Mouse (Mus musculus) A20 (cell line): ENCODE results near the gene Stat5a.

ENCODE experiments used
- DNase-seq: peaks from one replicate; pipeline ENCODE4 v3.0.0-alpha.2; 2011; ENCODE audit warnings: low read depth, low spot score

The Stat5a gene

DNA sequence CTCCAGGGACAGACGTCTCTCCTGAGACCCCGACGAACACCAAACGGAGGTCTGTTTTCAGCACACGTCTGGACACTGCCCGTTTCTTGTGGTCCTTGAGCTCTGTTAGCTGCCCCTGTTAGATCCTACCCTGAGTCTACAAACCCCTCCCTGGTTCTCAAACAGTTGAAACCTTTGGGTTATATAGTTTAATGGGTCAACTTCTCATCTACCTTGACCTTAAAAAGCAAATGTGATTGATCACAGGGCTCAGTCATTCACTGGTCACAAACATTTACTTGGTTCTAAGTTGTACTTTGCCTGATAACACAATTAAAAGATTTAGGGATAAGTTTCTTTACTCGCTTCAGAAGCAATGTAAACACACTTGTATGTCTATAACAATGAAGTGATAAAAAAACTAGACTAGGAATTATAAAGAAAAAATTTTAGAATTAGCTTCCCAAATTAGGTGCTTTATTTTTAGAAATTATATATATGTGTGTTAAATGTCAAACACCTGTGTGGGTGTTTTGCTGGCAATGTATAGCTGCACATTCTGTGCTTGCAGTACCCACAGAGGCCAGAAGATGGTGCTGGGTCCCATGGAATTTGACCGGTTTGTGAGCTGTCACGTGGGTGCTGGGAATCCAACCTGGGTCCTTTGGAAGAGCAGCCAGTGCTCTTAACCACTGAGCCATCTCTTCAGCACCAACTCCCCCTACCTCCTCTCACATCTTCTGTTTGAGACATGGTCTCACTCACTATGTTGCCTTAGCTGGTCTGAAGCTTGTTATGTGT is 22.0 kb upstream of the Stat5a start:
- DNase-seq: peak; percentile 41

- no peak for DNase-seq
Observed at GRCm38 (mm10) chr11:100838894-100839293, 20.3 kb upstream of the Stat5a start.

DNA sequence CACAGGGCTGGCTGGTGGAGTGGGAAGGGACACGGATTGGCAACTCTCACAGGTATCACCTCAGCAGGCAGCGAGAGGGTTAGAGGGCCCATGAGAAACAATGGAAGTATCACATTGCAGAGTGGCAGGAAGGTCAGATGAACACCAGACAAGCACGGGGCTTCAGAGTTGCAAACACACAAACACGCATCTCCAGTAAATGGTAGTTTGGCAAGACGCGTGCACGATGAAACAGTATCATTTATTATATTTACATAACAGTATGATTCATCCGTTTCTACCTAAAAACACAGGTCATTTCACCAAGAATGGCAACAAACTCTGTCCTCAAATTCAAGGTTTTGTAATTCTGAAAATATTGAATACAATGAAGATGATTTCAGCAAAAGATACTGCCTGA is 19.6 kb upstream of the Stat5a start:
- DNase-seq: peak; percentile 62

GRCm38 (mm10) chr11:100840866-100841265 is 18.3 kb upstream of the Stat5a start:
- peak; percentile 87 for DNase-seq

DNA sequence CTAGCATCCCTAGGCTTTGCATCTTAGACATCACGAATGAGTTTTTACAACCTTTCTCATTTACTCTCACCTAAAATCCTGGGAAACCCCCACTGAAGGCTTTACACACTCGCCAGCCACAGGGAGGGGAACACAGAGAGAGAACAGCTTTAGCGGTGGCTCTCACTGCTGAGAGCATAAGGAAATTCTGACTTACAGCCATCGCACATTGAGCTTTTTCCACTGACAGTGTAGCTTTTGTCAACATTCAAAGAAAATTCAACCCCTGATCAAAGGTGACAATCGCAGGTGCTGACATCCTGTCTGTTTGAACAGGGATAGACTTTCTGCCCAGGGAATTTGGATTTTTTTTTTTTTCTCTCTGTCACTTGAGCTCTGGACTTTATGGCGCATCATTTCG is 17.1 kb upstream of the Stat5a start:
- DNase-seq: no peak

GRCm38 (mm10) chr11:100843070-100843669 is 16.0 kb upstream of the Stat5a start:
- DNase-seq: no peak

- no peak for DNase-seq
Observed at GRCm38 (mm10) chr11:100844121-100844520, 15.0 kb upstream of the Stat5a start.

DNA sequence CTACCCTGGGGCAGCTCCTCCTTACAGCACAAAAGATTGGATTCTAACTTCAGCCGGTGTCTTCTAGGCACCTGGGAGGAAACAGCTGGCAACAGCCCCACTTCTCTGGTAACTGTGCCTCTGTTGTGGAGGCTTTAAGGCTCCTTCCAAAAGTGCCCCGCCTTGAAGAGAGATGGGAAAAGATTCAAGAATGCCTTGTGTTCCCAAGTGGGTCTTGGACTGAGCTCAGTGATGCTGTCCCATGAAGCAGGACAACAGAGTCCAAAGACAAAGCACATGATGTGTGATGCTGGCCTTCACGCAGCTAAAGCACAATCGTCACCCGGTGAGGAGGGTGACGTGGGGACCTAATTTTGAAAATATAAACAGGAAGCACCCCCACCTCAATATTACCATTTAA is 13.4 kb upstream of the Stat5a start:
- DNase-seq: no peak

DNA sequence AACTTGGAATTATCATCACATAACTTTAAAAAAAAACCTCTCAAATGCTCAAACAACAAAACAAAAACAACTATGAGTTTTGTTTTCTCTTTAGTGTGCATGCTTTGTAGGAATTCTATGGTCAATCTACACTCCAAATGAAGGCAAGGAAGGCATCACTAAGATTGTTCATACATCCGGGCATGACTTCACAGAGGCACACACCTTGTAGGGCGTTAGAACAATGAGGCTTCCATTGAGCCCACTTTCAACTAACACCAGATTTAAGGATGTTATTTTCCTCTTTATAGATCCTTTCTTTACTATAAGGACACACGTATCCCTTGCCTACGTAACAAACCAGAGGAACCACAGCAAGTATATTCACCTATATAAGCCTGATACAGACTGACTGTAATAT is 11.6 kb upstream of the Stat5a start:
- DNase-seq: no peak

GRCm38 (mm10) chr11:100848080-100848479 is 11.1 kb upstream of the Stat5a start:
- peak; percentile 39 for DNase-seq

DNA sequence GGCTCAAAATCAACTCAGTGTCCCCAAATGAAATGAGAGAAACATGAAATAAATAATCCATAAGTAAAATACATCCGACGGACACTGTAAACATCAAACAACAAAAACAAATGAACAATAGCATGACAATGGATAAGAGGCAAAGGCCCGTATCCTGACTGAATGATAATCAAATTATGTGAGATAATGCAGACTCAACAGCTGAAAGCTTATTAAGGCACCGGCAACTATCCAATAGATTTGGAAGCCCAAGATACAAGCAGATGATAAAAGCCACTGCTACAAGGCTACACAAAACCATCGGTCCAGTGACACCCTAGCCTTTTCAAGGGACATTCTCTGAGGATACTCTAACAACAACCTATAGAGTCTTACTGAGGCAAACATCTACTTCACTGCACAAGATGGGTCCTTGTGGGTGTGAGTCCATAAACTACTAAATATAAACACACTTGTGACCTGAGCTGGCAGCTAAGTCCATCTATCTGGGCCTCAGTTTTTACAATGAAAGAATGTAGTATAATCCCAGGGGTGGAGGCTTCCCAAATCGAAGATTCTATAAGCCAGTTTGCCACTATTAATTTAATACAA is 10.3 kb upstream of the Stat5a start:
- peak; percentile 37 for DNase-seq

DNA sequence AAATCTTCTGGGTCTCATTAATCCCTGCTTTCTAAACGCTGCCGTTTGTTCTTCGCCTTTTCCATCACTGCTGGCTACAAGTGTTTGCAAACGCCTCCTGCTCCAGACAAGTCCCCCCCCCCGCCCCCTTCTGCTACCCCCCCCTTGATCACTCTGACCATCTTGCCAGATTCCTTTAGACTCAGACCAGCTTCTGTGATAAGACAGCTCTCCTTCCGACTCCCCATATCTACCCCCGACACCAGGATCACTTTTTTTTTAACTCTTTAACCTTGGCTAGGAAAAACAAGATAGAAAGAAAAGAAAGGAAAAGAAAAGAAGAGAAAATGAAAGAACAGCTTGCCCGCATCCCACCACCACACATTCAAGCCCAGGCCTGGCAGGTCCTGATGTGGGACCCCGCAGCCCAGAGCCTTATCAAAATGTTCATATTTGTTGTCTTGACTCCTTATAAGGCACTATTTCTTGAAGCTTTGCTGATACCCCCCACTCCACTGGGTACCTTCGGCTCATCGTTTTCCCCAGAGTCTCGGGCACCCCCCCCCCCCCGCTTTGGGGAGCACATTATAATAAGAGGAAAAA is 9.6 kb upstream of the Stat5a start:
- no peak for DNase-seq

GRCm38 (mm10) chr11:100850038-100850777 is 8.9 kb upstream of the Stat5a start, which contains the start of gene Stat5b:
Gene Stat5b (minus strand): TSS chr11:100850724.
- peak; percentile 91 for DNase-seq

DNA sequence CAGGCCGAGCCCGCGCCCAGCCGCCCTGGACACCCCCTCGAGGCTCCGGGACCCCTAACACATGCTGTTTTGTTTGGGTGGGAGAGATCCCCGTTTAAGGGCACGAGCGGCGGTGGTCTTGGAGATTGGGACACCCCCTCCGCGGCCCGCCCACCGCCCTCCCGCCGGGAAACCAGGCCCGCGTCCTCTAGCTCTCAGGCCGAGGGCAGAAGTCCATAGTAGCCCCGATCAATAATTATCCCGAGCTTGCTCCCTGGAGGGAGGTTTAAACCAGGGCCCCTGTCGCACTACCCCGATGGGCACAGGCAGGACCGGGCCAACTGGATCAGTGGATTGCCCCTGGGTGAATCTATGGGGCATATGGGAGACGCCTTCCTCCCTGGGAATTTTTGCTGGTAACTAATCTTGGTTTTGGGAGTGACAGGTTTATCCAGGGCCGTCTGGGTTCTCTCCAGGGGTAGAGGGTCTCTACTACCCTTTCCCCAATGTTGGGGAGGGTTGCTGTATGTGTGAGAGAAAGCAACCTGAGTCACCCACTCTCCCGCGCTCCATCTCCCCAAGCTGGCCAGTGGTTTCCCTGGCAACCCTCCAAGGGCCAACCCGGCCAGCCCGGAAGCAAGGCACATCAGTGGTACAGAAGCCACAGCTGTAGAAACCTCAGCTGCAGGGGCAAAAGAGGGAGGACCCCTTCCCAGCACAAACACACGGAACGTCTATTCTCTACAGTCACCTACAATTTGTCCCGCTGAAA is 8.2 kb upstream of the Stat5a start:
- DNase-seq: no peak

GRCm38 (mm10) chr11:100852088-100852487 is 7.1 kb upstream of the Stat5a start:
- no peak for DNase-seq

DNA sequence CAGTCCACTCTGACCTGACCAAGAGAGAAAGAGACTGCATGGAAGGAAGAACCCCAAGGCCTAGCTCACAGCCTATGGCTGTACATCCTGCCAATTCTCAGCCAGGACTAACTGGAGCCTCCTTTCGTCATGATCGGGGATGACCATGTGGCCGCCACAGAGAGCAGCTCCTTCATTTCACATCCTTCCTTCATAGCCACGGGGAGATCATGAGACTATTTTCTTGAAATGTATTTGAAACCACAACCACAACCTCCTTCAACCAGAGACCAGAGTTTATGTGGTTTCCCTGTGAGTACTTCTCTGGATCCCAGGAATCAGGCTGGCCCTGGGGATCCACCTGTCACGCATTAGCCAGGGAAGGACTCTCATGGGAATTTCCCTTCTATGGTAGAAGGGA is 6.1 kb upstream of the Stat5a start:
- DNase-seq: no peak

DNA sequence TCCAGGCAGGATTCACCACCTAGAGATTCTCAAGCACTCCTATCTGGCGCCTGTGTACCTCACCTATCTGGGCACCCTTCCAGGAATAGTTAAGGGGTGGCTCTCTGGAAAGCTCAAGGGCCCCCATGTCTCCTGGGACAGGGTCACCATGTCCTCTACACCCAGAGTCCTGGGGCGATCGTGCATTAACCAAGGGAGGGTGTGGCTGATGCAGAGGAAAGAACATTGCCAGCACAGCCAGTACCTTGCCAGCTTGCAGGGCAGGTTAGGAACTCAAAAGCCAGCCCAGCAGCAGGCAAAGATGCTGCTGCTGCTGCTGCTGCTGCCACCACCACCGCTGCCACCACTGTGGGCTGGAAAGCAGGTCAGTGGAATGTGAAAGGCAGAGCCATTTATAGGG is 4.9 kb upstream of the Stat5a start:
- DNase-seq: no peak

DNA sequence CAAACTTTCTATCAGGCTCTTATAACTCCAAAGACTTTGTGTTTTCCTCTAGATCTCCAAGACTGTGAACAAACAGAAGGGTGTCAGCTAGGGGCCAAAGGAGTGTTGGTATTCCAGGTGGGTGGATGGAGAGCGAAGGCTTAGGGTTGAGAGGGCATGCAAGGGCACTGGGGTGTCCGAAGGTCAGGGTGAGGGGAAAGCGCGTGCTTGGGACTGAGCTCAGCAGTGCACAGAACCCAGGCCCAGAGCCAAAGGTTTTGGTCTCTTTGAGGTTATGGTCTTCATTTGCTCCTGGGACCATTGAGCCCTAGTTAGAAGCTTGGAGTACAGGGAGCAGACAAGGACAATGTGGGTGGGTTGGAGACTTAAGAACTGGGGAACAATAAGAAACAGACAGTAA is 4.0 kb upstream of the Stat5a start:
- DNase-seq: no peak

DNA sequence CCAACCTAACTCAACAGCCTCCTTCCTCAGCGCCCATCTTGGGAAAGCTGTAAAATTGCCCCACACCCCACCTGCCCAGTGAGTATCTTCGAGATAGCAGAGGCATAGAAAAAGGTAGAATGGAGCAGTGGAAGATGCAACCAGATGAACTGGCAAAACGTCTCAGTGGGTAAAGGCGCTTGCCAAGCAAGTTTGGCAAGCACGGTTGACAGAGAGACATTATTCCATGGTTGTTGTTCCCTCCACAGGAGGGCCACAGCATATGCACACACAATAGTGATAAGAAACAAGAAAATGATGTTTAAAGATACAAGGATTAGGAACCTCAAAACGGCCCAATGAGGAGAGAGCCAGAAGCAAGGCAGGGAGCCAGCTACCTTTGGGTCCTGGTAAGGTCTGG is 1.2 kb upstream of the Stat5a start:
- DNase-seq: no peak

DNA sequence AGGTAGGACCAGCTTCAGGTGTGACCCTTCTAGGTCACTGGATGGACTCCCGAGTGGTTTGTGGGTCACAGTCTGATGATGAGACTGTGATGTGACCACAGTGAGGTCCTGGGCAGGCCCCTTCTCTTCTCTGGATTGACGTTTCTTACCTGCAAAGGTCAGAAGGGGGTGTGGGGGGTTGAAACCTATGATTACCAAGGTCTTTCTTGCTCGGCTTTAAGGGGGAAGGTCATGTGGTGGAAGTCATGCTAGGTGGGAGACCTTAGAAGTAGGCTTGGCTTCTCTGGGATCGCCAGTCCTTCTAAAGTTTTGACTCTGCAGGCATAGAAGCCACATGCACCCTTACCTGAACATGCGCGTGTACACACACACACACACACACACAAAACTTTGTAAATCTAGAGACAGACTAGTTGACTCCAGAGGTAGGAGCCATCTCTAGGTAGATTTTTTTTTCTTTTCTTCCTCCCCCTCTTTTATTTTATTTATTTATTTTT is 476 bp downstream of the Stat5a start:
- peak; percentile 43 for DNase-seq
